Mouse (Mus musculus) heart, adult 2 months (tissue): ENCODE measurements around the gene Ttc21b.

ENCODE experiments used
- CTCF ChIP-seq: fragments of 200-600 bp; IDR thresholded peaks from 2 replicates; pipeline ENCODE4 v1.8.1; 2022; ENCODE audit warnings: antibody characterized with exemption, mild to moderate bottlenecking, moderate library complexity
- EP300 ChIP-seq: fragments of 200-500 bp; IDR thresholded peaks from 2 replicates; pipeline ENCODE4 v1.6.1; 2011; ENCODE audit warnings: low read depth, low read length, control low read depth; ENCODE audit not compliant: insufficient read depth
- POLR2A ChIP-seq: fragments of 200-500 bp; IDR thresholded peaks from 2 replicates; pipeline ENCODE4 v1.6.1; 2011; ENCODE audit warnings: mild to moderate bottlenecking, low read depth, low read length, control low read depth; ENCODE audit not compliant: insufficient read depth

GRCm38 (mm10) chr2:66173134-66173533 is 83.3 kb downstream of the Ttc21b start:
- TF ChIP-seq POLR2A (no peak), CTCF (no peak), EP300 (no peak)
